Mouse (Mus musculus) left cerebral cortex, postnatal 4 days (tissue): ENCODE results near the gene Krt75. TPM values are rescaled to one million over a fixed set of nuclear protein-coding genes. Genes with fewer than 3 reads are reported as not detected.
"Not testable (repeated sequence)": the region's sequence is repeated elsewhere in the genome, so short reads cannot be mapped to it uniquely, and the experiment has no call there.

Source experiments
- DNase-seq: peaks from one replicate; pipeline ENCODE4 v3.0.0-alpha.2; 2022
- intact Hi-C: fragments of 180-260 bp; cut with DNase I; formaldehyde crosslinking; loops from one replicate; pipeline ENCODE4 v1.15.1; 2025
- microRNA-seq: library from miRNA; unstranded; fragments of <30 nt; microRNA quantifications from one replicate; pipeline ENCODE4 v1.2.0, GENCODE M21; 2022
- total RNA-seq, 2 experiments: library from RNA; stranded (reverse); gene quantifications; 2 replicates each; pipeline ENCODE4 v1.2.3; 2021

Gene Krt75
- total RNA-seq, 2 experiments from 2014 or later = not detected

GRCm38 (mm10) chr15:101519792-101520191 is 53.9 kb downstream of the Krt75 start:
- intact Hi-C loops = loop anchor here (1.0 to 10.0 kb wide), 4 partner anchors 95 to 454 kb away; no protein-coding TSS in a partner anchor
- DNase-seq = peak; percentile 82

GRCm38 (mm10) chr15:101517161-101517560 is 56.5 kb downstream of the Krt75 start, which contains the start of gene Gm49425:
Gene Gm49425, minus strand, starts transcription at chr15:101517261.
- intact Hi-C loops = loop anchor here (10.0 kb wide), 1 partner anchor 92 kb away; no protein-coding TSS in a partner anchor

More at GRCm38 (mm10) chr15:101517161-101517560, 56.5 kb downstream of the Krt75 start, which contains the start of gene Gm49425:
- DNase-seq = not testable (repeated sequence)

Small RNA genes lying within 50 kb of the gene (microRNA-seq; reads per million reads assigned to microRNA genes)
- gene Gm44393 (not detected), gene Gm44460 (not detected)

Other genes starting within 250 kb of the Krt75 start
- gene Krt80, start 203.7 kb downstream of the Krt75 start, total RNA-seq = under 1 TPM; 0.46 to 0.60 TPM
- under 1 TPM in 1 of 2 experiments, not detected in 1; 0.16 TPM for gene Krt7, start 162.9 kb downstream of the Krt75 start, total RNA-seq
- under 1 TPM; 0.24 to 0.38 TPM for gene Krt87, start 135.1 kb downstream of the Krt75 start, total RNA-seq
- gene Krt88, start 126.2 kb downstream of the Krt75 start, total RNA-seq = not detected
- not detected for gene Krt81, start 110.2 kb downstream of the Krt75 start, total RNA-seq
- not detected for gene Krt86, start 100.4 kb downstream of the Krt75 start, total RNA-seq
- not detected for gene Krt83, start 82.4 kb downstream of the Krt75 start, total RNA-seq
- gene Gm49425, start 56.6 kb downstream of the Krt75 start, total RNA-seq = not detected
- gene Krt84, start 41.1 kb downstream of the Krt75 start, total RNA-seq = not detected
- gene Krt82, start 23.2 kb downstream of the Krt75 start, total RNA-seq = not detected
- not detected for gene Krt90, start 11.0 kb downstream of the Krt75 start, total RNA-seq
- not detected for gene Gm5414, start 54.3 kb upstream of the Krt75 start, total RNA-seq
- gene Gm5478, start 73.5 kb upstream of the Krt75 start, total RNA-seq = not detected
- not detected for gene Krt6b, start 106.4 kb upstream of the Krt75 start, total RNA-seq
- not detected for gene Krt6a, start 120.4 kb upstream of the Krt75 start, total RNA-seq
- gene Krt5, start 139.0 kb upstream of the Krt75 start, total RNA-seq = not detected
- not detected for gene Krt71, start 169.2 kb upstream of the Krt75 start, total RNA-seq
- not detected for gene Krt72, start 212.6 kb upstream of the Krt75 start, total RNA-seq
- gene Krt73, start 228.4 kb upstream of the Krt75 start, total RNA-seq = under 1 TPM; 0.42 to 0.46 TPM
- gene Krt2, start 244.3 kb upstream of the Krt75 start, total RNA-seq = not detected